Mouse (Mus musculus): ENCODE data around the gene Cpne2. TPM values are rescaled to one million over a fixed set of nuclear protein-coding genes. Genes with fewer than 3 reads are reported as not detected.

Cpne2 gene
- total RNA-seq (2021), result 10 to 100 TPM; 18.1 to 20.4 TPM
- long read RNA-seq, experiment 1, transcript Cpne2-201 (16 exons, 2,342 nt), result major isoform, 6 of 8 reads
- long read RNA-seq, experiment 1, partial matches to known transcripts, result 0 of 8 reads
- long read RNA-seq, experiment 1, other reads (novel, unspliced or antisense), result 1 of 8 reads
- long read RNA-seq, experiment 2, transcript Cpne2-201 (16 exons, 2,342 nt), result major isoform, 6 of 14 reads
- long read RNA-seq, experiment 2, partial matches to known transcripts, result 7 of 14 reads
- long read RNA-seq, experiment 2, other reads (novel, unspliced or antisense), result 1 of 14 reads

DNA sequence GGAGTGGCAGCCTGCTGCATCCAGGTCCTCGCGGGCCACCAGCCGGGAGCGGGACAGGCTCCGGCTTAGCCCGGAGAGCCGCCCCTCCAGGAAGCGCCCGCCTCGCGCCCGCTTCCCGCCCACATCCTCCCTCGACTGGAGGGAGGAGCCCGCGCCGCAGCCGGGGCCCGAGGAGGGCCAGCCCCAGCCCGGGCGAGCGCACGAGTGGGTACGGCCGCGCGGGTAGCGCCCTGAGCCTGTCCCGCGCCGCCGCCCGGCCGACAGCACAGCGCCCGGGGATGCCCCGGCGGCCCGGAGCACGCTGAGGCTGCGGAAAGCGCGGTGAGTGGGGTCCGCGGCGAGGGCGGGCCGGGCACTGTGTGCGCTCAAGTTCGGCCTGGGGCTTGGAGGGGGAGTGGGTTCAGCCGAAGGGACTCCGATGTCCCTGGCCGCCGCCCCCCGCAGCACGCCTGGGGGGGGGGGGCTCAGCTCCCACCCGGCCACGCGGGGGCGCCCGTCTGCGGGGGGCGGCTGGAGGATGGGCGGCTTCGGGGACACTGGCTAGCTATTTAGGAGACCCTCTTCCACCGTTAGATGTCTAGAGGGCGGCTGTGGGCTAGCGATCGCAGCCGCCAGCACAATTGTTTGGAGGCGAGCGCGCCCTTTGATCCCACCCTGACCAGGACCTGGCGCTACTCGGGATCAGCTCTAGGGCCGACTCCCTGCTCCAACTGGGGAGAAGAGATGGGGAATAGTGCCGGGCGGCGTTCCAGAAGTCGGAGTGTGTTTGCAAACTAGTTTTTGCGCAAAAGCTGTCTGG is at the start of gene Cpne2:
Gene Cpne2, plus strand, starts transcription at position 118 of the 799 bp plus-strand sequence.
- peak; percentile 41 to 54 for DNase-seq (ENCODE audit: low spot score in 2 of 2)

DNA sequence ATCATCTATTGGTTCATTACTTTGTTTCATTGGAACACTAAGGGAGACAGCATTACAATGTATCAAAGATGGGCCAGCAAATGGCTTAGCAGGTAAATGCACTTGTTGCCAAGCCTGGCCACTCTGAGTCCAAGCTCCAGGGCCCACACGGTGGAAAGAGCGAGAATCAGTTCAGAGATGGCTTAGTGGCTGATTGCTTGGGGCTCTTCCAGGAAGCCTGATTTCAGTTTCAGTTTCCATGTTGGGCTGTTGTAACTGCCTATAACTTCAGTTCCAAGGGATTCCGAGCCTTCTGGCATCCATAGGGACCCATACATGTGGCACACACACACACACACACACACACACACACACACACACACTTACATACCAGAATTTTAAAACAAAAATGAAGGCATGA is 47.5 kb upstream of the Cpne2 start:
- no peak for DNase-seq (ENCODE audit: low spot score in 2 of 2)

DNA sequence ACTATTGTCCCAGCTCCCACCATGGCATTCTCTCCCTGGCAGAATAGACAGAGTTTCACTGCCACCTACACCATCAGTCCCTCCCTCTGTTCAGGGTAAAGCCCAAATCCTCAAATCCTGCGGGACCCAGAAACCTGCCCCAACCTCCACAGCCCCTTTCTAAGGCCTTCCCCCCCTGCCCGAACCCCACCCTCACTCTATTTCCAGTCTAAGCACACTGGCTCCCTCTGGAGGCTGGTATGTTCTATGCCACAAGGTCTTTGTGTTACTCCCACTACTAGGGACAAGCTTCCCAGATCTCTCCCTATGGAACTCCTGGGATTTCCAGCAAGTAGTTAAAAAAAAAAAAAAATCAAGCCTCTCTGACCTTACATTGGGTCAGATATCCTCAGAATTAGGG is 46.9 kb upstream of the Cpne2 start:
- DNase-seq (ENCODE audit: low spot score in 2 of 2), result peak in 1 of 2 experiments; percentile 31

DNA sequence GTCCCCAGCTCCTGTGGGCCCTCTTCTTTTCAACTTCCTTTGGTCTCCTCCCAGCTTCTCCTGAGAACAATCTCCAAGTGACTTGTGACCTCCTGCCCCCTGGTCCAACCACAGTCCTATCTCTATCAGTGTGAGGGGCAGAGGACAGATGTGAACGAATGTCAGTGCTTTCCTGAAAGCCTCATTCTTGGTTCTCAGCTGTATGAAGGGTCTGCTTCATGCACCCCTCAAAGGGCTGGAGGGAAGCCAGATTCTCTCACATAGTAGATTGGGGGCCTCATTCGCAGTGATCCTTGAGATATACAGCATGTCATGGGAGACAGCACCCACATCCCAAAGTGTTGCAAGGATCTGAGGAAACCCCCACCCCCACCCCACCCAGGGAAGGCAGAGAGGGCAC is 44.8 kb upstream of the Cpne2 start:
- no peak for DNase-seq (ENCODE audit: low spot score in 2 of 2)

DNA sequence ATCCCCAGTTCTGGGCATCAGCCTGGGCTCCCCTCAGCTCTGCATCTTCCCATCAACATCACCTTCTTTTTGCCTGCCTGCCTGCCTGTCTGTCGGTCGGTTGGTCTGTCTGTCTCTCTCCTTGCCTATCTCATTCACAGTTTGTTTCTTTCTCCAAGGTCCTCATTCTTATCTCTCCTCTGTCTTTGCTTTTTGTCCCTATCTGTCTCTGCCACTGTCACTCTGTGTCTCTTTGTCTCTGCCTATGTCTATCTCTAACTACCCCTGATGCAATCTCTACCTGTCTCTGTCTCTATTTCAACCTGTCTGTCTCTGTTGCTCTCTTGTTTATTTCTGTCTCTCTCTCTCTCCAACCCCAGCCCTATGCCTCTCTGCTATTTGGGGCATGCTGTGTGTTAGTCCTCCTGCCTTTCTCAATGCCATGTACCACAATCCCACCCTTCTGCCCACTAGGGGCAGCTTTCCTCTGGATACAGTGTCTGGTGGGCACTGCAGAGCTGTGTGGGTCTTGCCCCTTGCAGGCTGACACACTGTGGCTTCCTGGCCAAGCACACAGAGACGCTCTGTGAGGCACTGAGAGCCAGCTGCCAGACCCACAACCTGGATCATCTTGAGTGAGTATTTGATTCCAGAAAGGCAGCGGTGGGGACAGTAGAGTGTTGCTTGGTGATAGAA is 42.8 kb upstream of the Cpne2 start:
- DNase-seq (ENCODE audit: low spot score in 2 of 2), result no peak

DNA sequence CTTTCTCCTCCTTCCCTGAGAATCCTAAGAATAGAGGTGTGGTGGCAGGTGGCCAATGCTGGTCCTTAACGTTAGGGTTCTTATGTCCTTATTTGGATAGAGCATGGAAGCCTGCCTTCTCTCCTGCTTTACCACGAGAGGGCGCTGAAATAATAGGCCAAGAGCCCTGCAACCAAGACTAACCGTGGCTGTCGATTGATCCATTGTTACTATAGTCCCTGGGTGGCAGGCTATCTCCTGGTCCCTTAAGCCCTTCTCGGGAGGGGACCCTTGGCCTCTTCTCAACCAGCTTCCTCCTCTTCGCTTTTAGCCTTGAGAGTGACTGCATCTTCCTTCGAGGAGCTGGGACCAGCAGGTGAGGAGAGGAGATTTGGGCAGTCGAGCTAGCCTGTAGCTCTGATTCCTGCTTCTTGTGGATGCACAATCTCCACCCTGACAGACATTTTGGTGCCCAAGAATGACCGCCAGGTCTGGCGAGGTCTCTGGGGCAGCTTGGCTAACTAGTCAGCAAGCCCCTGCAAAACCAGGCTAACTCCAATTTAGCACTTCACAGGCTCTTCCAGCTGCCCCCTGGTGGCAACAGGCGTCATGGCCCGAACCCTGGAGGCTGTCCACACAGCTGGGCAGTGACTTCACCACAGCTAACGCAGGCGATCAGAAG is 40.6 kb upstream of the Cpne2 start:
- DNase-seq (ENCODE audit: low spot score in 2 of 2), result peak; percentile 41 to 51

DNA sequence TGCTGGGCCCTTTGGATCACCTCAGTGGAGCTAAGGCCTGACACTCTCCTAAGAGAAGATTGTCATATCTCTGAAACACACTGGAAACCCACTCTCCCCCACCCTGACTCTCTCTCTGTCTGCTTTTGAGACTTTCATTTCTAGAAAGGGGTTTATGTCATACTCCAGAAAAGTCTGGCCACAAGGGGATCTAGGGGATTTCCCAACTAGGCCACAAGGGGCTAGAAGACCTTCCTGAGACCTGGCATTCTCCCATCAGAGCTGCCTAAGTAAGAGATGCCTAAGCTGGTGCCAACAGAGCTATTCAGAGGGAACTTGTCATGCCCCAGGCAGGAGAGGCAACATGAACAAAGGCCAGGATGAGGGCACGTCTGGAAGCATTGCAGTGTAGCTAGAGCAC is 39.5 kb upstream of the Cpne2 start:
- no peak for DNase-seq (ENCODE audit: low spot score in 2 of 2)

DNA sequence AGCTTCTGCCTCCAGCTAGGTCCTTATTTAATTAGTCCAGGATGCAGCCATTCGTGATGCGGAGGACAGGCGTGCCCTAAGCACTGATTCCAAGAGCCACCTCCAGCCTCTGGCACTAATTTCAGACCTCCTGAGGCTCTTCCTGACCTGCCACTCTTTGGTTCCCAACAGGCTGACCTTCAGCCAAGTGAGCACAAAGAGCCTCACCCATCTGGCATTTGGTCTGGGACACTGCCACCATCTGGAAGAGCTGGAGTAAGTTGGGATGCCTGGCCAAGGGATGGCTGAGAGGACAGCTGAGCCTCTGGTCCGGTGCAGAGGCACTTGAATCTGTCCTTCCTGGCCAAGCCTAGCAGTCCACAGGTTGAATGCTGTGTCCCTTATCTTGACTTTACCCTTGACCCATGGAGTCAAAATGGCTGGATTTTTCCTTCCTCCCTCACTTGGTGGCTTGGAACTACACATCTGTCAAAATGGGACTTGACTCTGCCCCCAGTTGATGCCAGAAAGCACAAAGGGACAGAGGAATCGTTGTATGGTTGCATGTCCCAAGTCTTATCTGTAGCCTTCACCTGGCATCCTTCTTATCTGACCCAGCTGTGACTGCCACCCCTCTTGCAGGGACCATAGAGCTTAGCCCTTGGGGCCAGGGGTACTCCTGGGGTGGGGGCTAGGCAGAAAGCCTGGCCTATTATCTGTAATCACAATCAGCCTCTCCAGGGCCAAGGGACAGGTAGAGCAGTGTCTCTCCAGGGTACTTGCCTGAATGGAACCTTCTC is 17.2 kb upstream of the Cpne2 start:
- no peak for DNase-seq (ENCODE audit: low spot score in 2 of 2)

DNA sequence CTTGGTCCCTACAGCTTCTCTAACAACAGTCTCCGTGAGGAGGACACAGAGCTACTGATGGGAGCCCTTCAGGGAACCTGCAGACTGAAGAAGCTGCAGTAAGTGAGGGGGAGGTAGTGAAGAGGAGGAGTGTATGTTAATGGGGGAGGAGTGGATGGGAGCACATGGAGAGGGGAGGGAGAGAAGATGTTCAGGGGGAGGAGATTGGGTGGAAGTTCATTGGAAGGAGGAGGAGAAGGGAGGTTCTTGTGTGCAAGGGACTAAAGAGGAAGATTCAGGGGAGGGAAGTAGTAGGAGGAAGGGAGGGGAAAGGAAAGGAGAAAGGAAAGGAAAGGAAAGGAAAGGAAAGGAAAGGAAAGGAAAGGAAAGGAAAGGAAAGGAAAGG is 16.6 kb upstream of the Cpne2 start:
- DNase-seq (ENCODE audit: low spot score in 2 of 2), result no peak

DNA sequence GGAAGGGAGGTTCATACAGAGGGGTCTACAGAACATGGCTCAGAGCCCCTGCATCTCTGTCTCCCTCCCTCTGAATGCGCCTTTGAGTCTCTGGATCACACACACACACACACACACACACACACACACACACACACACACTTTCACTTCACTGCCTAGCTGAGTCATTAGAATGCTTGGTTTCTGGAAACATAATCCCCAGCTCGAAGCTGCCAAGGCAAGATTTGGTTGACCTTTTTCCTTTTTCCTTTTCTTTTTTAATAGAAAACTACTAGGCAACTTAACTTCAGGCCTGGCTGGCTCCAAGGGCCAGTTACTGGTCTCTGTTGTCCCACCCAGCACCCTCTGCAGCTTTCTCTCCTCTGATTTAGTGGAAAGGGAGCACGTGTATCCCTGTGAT is 16.0 kb upstream of the Cpne2 start:
- DNase-seq (ENCODE audit: low spot score in 2 of 2), result no peak

DNA sequence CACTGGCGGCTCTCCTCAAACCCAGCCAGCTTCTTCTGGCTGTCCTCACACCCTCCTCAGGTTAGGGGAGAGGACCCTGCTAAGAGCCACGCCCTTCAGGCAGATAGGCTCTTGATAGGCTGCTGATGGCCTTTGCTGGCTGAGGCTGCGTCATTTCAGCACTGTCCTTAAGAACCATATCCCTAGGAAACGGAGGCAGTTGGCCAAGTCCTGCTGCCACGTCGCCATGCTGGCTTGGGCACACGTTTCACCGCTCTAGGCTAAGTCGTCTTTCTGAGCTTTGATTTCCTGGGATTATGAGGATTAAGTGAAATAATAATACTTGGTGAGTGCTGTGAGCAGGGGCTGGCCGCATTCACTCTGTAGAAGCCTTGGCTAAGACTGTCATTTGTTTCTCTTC is 14.5 kb upstream of the Cpne2 start:
- DNase-seq (ENCODE audit: low spot score in 2 of 2), result no peak

DNA sequence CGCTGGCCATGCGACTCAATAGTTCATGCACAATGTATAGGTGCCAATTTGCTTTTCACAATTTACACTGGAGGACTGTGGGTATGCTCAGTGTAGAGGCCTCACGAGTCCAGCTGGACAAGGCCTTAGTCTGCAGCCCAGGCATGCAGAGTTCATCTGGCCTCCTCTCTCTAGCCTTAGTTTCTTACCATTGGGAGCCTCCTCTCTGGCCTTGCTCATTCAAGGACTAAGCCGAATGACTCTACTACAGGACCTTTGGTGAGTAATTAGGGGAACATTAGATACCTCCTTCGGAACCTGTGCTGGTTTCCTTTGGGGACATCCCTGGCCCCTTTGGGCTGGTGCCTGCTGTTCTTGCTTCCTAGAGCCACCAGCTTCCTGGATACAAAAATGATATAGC is 13.8 kb upstream of the Cpne2 start:
- DNase-seq (ENCODE audit: low spot score in 2 of 2), result no peak

DNA sequence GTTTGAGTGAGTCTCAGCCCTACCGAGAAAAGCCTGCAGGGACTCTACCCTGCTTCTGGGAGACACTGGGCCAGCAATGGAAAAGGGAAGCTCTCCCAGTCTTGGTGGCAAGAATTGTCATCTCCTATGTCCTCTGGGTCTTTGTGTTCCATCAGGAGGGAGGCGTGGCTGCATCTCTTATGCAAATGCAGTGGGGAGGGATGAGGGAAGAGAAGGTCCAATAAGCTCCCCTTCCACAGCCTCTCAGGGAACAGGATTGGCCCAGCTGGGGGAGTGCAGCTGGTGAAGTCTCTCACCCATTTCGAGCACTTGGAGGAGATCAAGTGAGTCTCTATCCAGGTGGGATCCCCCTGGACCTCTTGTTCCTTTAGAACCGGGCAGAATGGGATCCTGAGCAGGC is 11.3 kb upstream of the Cpne2 start:
- no peak for DNase-seq (ENCODE audit: low spot score in 2 of 2)

DNA sequence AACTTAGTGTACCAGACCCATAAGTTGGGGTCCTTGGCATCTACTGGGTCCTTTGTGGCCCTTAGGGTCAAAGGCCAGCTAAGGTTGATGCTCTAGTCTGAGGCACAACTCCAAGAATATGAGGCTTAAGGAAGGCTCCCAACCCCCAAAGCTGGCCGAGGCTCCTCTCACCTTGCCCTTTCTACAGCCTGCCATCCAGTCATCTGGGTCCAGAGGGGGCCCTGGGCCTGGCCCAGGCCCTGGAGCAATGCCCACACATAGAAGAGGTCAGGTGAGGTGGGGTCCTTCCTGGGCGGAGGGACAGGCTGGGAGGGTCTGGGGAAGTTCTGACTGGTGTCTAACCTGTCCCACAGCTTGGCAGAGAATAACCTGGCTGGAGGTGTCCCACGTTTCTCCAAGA is 10.3 kb upstream of the Cpne2 start:
- DNase-seq (ENCODE audit: low spot score in 2 of 2), result no peak

DNA sequence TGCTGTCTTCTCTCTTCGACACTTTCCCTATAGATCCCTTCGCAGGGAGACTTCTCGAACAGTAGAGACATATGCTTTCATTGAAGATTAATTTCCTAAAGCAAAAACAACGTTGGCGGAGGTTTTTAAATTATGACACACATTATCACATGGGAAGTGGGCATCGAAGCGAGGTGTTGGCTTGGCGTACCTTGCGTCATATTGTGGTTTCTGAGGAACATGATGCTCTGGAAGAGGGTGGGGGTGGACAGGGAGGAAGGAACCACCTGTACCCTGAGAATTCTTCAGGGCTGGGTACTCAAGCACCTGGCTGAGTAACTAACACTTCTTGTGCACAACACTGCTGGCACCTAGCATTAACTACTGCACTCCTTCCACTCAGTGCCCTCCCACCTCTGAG is 8.2 kb upstream of the Cpne2 start:
- DNase-seq (ENCODE audit: low spot score in 2 of 2), result no peak

DNA sequence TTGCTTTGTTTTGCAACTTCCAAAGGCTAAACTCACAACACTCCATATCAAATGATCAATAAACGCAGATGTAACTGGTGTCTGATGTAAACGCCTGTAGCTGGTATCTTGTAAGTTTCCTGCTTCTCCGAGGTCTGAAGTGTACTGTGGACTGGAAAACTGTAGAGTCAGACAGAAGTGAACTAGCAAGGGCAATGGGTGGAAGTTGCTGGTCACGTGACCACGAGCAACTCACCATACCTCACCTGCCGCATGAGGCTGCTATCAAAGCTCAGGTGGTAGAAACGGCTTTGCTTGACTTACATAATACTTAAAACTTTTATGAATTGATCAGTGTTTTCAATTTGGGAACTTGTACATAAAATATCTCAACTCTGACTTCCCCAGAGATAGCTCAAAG is 5.6 kb upstream of the Cpne2 start:
- no peak for DNase-seq (ENCODE audit: low spot score in 2 of 2)

DNA sequence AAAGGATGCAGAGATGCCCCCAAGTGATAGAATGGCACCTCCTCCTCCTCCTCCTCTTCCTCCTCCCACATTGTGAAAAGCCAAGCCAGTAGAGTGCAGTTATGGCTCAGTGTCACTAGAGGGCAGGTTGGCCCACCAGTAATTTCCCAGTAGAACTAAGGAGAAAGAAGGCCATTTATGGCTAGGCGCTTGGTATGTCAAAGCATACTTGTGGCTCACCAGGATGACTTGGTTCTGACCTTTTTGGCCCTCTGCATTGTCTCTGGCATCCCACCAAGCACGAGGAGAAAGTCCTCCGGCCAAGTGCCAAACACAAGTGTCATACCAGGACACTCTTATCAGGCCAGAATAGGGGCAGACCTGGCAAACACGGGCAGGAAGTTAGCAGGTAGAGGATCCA is 4.5 kb upstream of the Cpne2 start:
- no peak for DNase-seq (ENCODE audit: low spot score in 2 of 2)

DNA sequence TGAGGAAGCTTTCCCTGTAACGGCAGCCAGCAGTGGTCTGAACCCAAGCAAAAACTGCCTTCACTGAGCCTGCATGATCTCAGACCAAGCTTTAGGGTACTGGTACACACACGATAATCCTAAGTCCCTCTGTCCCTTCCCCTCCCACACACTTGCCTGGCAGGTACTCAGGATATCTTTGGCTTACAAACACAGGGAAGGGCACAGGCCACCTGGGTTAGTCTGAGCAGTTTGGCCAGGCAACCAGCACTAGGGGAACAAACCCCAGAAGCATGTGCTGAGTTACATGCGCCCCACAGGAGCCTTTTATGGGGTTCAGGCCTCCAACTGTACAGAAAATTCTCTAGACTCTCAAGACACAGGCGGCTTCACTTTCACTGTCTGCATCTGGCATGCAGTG is 2.9 kb upstream of the Cpne2 start:
- no peak for DNase-seq (ENCODE audit: low spot score in 2 of 2)

DNA sequence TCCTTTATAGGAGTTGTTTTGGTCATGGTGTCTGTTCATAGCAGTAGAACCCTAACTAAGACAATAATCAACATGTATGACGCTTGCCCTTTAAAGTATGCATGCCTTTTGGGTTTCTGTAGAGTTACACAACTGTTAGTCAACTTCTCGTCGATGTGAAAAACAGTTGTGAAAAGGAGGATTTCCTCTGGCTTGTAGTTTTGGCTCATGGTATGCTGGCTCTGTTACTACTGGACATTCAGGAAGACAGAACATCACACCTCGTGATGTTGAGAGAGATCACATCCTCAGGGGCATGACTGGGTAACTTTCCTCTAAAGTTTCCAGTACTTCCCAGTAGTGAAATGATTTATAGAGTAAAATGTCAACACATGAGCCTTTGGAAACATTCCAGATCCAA is 2.1 kb upstream of the Cpne2 start:
- DNase-seq (ENCODE audit: low spot score in 2 of 2), result no peak

DNA sequence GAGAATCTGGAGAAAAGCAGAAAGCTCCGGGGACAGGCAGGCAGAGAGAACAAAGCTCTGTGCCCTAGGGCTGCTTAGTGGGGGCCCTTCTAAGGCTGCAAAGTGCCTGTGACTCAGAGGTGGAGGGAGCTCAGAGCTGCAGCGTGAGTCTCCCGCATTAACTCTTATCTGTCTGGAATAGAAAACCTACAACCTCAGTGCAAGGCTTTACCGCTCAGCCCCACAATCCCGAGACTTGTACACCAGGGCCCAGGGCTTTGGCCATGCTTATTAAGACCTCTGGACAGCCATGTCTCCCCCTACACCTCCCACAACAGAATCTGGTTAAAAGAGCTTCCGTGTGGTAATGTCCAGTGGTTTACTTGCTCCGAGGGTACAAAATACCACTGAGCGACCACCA is 790 bp upstream of the Cpne2 start:
- no peak for DNase-seq (ENCODE audit: low spot score in 2 of 2)

DNA sequence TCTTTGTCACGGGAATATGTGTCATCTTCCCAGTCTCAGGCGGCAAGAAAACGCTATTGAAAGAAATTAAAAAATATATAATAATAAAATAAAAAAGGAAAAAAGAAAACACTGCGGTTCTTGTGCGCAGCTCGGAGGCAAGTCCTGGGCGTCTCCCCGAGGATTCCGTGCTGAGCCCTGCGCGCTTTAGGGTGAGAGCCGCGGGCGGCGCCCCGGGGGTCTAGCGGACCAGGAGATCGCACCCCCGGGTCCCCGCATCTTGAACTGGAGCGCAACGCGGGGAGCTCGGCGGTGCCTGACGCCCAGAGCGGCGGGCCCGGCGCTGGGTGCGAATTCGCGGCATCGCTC is 291 bp upstream of the Cpne2 start:
- no peak for DNase-seq (ENCODE audit: low spot score in 2 of 2)
